Mouse (Mus musculus): Measurements from ENCODE around the gene A730061H03Rik.

The A730061H03Rik gene

DNA sequence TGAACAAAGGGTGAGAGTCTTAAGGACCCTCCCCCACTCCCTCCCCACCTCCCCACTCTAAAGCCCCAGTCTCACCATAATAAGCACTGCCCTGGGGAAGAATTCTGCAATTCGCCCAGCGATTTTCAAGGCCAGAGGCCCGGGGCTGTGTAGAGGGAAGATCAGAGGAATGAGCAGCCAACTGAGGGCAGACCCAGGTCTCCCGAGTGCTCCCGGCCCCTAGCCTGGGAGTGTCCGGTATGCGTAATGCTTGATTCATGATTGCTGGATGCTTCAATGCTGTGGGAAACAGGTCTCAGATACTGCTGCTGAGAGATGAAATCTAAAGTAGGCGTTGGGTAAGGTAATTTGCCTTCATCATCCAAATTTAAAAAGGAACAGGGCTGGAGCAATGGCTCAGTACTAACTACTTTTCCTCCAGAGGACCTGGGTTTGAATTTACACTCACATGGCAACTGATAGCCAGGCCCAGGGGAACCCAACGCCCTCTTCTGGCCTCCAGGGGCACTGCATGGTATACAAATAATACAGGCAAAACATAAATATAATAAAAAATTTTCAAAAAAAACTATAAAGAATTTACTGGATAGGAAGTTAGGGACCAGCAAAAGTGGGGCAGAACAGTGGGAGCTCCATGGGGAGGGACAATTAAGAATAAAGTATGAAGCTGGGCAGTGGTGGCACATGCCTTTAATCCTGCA lies 21.9 kb upstream of the A730061H03Rik start:
- no peak for DNase-seq (ENCODE audit: low read depth, low spot score)

DNA sequence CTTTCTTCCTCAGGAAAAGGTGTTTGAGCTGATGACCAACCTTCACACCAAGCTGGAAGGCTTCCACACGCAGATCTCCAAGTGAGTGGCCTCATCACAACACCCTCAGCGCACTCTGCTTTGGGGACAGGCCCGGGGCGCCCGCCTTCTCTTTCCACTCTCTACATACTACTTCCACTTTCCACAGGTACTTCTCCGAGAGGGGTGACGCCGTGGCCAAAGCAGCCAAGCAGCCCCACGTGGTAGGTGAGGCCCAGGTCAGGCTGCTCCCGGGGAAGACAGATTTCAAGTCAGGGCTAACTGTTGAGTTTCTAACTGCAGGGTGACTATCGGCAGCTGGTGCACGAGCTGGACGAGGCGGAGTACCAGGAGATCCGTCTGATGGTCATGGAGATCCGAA lies 20.5 kb upstream of the A730061H03Rik start:
- no peak for DNase-seq (ENCODE audit: low read depth, low spot score)

DNA sequence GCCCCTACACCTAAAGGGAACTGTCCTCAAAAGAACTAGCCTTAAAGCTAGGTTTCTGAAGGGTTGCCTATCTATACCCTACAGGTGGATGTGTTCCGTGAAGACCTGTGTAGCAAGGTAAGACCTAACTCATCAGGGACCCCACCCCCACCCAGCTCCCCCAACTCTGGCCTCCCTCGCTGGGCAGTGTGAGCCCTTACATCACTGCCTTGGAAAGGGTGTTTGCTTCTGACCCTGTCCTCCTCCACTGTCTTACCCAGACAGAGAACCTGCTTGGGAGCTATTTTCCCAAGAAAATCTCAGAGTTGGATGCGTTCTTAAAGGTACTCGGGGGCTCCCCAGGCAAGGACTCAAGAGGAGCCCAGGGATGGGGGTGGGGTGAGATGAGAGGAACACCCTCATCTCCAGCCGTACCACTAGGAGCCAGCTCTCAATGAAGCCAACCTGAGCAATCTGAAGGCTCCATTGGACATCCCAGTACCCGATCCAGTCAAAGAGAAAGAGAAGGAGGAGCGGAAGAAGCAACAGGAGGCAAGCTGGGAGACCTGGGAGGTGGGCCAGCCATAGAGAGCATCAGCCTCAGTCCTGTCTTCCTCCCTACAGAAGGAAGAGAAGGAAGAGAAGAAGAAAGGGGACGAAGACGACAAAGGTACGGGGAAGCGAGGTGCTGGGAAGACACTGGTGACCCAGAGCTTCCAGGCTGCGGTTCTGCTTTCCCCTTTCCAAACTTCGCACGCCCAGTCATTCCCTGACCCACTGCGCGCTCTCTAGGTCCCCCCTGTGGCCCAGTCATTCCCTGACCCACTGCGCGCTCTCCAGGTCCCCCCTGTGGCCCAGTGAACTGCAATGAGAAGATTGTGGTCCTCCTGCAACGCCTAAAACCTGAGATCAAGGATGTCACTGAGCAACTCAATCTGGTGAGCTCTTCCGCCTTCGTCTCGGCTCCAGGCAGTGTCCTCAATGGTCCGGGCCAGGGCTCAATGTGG lies 19.6 kb upstream of the A730061H03Rik start:
- DNase-seq (ENCODE audit: low read depth, low spot score), result no peak

DNA sequence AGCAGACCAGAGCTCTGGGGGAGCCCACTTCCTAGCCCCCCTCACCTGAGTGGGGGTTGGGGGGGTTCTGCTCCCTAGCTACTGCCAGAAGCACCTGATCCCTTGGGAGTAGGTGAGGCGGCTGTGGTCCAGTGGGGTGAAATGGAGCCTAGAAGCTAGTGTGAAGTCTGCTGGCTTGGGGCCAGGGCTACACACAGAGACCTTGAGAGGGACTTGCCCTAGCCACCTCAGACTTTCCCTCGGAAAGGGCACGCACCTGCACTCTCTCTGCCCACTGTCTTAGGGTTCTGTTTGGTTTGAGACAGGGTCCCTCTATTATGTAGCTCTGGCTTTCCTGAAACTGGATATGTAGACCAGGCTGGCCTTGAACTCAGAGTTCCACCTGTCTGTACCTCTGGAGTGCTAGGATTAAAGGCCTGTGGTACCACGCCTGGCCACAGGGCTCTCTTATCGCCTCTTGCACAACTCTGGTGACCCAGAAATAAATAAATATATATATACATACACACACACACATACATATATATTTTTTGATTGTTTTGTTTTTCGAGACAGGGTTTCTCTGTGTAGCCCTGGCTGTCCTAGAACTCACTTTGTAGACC lies 18.6 kb upstream of the A730061H03Rik start:
- no peak for DNase-seq (ENCODE audit: low read depth, low spot score)

DNA sequence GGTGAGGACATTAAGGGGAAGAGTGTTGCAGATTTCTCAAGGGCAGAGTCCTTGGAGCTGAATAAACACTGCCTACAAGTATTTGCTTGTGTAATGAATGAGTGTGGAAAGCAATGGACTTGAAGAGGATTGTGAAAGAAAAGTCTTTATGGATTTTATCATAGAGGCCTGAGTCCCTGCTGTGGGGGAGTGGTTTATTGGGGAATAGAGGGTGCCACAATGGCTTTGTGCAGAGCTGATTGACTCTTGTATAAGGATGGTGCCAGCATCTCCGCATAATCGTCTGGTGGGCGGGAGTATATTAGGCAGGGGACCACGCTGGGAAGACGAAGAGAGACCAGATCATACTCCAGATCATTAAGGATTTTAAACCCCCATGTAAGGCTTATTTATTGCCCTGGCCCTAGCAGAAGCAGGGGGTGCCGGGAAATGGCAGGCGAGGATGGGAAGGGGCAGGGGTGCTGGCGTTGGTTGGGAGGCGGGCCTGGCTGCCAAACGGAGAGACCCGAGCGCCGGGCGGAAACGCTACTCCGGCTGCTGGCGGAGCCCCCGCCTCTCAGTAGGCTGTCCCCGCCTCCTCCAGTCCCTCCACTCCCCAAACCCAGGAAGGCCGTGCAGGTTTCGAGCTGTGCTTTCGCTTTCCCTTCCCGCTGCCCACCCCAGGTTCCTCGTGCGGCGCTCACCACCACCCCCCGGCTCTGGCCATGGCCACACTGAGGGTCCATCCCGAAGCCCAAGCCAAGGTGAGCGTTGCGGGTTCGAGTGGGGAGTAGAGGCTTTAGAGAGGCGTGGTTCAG lies 17.9 kb upstream of the A730061H03Rik start, which contains the start of gene Psme1:
TSS of gene Psme1 (plus strand) at position 253 of the 797 bp plus-strand sequence.
- DNase-seq (ENCODE audit: low read depth, low spot score), result no peak

DNA sequence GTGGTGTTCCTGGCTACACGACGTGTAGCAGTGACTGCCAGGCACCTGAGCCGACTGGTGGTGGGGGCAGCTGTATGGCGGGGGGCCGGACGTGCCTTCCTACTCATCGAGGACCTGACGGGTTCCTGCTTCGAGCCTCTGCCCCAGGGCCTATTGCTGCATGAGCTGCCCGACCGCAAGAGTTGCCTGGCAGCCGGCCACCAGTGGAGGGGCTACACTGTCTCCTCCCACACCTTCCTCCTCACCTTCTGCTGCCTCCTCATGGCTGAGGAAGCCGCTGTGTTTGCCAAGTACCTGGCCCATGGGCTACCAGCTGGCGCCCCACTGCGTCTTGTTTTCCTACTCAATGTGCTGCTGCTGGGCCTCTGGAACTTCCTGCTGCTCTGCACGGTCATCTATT lies 16.2 kb upstream of the A730061H03Rik start:
- DNase-seq (ENCODE audit: low read depth, low spot score), result no peak

DNA sequence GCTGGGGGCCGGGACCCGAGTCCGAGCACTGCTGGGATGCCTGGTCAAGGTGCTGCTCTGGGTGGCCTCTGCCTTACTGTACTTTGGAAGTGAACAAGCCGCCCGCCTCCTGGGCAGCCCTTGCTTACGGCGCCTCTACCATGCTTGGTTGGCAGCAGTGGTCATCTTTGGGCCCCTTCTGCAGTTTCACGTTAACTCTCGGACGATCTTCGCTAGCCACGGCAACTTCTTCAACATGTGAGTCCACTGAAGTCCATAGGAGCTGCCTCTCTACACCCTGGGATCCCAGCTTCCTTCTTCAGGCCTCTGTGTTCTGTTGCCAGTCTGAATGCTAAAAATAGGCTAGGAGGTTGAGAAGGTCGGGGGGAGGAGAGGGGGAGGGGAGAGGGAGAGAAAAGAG lies 15.5 kb upstream of the A730061H03Rik start:
- DNase-seq (ENCODE audit: low read depth, low spot score), result no peak

DNA sequence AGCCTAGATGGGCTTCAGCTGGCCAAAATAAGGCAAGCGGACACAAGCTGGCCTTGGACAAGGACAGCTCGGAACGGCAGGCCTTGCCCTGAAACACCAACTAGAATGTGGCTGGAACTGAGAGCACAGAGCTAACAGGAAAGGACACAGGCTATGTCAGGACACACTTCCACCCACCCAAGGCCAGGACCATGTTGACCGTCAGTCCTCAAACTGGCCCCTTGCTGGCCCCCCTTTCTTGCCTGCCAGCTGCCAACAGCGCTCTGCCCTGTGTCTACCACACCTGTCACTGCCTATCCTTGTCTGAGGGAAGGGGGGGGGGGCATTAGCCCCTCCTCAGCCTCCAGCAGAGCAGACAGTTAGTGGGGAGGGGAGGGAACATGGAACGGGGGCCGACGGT lies 15.1 kb upstream of the A730061H03Rik start, which contains the start of gene Fitm1:
TSS of gene Fitm1 (plus strand) at position 316 of the 400 bp plus-strand sequence.
- no peak for DNase-seq (ENCODE audit: low read depth, low spot score)

DNA sequence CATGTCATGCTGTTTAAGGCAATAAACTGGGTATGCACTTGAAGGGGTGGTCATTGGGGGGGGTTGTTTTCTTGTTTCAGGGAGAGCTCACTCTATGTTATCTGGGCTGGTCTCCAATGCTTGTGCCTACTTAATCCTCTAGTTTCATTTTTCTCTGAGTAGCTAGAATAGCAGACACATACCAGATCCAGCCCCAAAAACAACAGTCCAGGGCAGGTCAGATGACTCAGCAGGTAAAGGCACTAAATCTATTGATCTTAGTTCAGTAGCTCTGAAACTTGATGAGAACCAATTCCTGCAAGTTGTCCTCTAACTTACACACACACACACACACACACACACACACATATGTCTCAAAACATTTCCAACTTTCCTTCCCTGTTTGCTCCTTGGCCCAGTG lies 11.6 kb upstream of the A730061H03Rik start:
- DNase-seq (ENCODE audit: low read depth, low spot score), result no peak

DNA sequence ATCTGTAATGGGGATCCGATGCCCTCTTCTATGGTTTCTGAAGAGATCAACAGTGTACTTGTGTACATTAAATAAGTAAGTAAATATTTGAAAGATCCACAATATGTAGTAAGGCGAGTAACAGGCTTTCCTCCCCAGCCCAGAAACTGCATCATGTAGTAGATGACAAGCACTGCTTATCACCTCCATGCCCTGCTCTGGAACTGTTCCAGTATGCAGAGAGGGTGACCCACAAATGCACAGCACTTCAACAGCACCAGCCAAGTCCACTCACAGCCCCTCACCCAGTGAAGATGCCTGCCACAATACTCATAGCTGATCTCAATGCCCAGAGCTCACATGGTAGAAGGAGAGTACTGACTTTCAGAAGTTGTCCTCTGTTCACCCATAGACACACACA lies 10.4 kb upstream of the A730061H03Rik start:
- DNase-seq (ENCODE audit: low read depth, low spot score), result no peak

DNA sequence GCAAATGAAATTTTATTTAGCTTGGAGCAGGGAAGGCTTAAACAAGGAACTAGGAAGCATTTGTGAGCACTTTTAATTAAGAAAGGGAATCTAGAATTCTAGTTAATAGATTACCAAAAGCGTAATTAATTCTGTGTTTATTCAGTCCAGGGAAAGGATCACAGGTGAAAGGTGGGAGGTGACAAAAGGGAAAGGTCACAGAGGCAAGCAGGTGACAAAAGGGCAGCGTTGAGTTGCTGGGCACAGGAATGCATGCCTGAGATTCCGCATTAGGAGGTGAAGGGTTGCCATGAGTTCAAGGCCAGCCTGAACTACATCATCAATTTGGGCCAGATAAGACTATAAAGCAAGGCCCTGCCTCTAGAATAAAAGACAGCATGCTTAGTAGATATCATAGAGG lies 7.3 kb upstream of the A730061H03Rik start:
- DNase-seq (ENCODE audit: low read depth, low spot score), result no peak

DNA sequence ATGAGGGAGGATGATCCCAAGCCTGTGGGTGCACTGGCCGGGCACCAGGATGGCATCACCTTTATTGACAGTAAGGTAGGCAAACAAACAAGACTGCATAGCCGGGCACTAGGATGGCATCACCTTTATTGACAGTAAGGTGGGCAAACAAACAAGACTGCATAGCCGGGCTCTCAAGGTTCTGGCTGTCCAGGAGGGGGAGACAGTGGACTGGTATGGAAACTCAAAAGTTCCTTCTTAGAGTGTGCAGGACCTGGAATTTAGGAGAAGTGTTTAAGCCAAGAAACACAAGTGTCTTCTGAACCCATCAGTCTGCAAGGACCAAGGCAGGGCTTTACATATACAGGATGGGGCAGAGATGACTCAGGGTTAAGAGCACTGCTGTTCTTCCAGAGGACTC lies 5.5 kb upstream of the A730061H03Rik start:
- no peak for DNase-seq (ENCODE audit: low read depth, low spot score)

DNA sequence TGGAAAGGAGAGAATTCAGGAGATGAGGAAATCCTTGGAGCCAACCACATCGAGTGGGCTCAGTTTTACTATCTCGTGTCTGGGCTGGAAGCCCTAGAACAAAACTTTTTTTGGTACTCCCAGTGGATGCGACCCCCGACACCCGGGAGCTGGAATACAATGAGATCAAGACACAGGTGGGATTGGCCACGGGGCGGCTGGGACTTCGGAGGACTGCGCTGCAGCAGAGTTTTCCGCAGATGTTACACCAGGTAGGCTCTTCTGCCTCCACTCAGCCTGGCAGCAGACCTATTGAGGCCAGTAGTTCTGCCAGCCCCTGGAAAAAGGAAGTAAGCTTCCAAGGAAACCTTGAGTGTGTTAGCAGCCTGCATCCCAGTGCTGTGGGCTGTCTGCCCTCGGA lies 3.0 kb upstream of the A730061H03Rik start:
- no peak for DNase-seq (ENCODE audit: low read depth, low spot score)

DNA sequence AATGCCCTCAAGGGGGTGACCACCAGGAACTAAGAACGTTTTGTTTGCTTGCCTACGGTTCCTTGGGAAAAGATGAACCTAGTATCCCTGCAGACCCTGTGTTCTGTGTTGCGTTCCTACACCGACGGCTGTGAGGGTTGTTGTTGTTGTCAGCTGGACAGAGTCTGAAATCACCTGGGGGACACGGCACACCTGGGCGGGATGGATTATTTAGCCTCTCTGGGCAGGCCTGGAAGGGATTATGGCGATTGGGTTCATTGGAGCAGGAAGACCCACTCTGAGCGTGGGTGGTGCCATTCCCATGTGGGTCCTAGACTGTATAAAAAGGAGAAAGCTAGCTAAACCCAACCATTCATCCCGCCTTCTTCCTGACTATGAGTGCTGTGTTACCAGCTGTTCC lies 1.7 kb upstream of the A730061H03Rik start:
- DNase-seq (ENCODE audit: low read depth, low spot score), result no peak

DNA sequence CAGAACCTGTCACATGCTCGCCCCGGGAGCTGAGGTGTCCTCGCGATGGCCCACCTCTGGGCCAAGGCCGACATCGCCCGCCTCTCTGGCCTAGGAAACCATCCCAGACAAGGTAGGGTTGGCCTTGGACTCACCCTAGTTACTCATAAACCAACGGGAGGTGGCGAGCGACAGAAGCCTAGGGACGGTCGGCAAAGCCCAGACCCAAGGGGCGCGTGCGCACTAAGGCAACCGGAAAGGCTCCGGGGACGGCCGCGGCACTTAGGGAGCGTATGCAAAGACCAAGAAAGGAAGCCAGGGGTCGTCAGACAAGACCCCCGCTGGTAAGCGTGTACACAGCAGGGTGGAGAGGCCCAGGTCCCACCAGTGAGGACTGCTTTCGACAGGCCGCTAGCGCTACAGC lies 406 bp downstream of the A730061H03Rik start, which contains the start of gene Dcaf11:
TSS of gene Dcaf11 (plus strand) at position 208 of the 403 bp plus-strand sequence.
- peak; percentile 82 for DNase-seq (ENCODE audit: low read depth, low spot score)

DNA sequence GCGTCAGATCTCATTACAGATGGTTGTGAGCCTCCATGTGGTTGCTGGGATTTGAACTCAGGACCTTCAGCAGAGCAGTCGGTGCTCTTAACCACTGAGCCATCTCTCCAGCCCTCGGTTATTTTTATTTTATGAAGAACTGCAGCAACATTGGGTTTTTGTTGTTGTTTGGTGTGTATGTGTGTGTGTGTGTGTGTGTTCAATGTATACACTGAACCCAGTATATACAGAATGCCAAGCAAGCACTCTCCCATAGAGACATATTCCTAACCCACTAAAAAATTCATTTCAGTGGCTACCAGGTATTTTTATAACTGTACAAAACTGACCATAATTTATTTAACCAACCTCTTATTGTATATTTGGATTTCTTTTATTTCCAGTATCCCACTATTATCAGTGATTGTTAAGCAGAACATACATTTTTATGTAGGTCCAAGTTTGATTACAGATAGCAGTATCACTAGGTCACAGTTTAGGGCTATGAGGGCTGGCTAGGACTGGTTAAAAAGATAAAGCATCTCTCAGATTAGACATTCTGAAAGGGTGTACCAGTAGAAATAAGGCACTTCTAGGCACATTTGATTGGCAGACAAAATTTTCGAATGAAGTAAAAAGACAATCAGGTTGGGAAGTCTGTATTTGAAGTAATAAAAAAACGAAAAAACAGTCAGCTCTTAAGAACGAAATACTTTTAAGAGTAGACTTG lies 1.3 kb downstream of the A730061H03Rik start:
- peak; percentile 58 for DNase-seq (ENCODE audit: low read depth, low spot score)

DNA sequence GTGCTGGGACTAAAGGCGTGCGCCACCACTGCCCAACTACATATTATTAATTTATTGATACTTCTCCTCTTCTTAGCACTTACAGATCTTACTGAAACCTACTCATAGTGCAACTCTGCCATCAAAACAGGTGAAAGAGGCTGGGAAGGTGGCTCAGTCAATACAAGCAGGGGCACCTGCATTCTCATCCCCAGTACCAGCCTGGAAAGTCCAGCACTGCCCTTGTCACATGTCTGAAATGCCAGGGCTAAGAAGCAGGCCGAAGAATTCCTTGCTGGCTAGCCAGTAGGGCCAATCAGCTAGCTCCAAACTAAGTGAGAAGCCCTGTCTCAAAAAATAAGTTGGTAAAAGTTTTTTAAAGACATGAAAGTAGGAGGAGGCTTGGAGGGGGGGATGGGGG lies 2.6 kb downstream of the A730061H03Rik start:
- no peak for DNase-seq (ENCODE audit: low read depth, low spot score)

DNA sequence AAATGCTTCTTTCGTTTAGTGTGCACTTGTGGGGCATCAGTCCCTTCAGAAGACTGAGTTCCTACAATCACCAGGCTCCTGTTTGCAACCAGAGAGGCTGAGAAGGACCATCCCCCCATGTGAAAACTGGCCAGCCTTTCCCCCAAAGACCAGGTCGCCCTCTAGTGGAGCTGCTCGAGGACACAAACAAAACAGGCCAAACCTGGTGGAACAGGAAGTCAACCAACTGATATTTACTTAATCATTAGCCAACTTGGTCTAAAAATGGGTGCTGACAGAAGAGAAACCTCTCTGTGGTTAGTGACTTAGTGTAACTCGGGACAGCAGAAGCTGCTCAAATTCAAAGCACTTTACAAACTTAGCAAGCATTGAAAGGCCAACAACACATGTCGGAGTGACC lies 3.2 kb downstream of the A730061H03Rik start:
- peak; percentile 59 for DNase-seq (ENCODE audit: low read depth, low spot score)

DNA sequence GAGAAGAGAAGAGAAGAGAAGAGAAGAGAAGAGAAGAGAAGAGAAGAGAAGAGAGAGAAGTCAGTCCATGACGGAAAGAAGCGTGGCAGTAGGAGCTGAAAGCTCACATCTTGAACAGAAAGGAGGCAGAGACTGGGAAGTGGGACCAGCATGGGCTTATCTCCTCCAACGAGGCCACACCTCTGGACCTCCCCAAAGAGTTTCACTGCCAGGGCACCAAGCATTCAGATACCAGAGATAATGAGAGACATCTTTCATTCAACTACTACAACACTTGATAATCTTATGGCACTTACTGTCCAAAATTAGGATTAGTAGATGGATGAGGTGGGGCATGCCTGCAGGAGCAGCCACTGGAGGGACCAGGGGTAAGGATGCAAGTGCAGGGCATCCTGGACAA lies 4.4 kb downstream of the A730061H03Rik start:
- no peak for DNase-seq (ENCODE audit: low read depth, low spot score)

DNA sequence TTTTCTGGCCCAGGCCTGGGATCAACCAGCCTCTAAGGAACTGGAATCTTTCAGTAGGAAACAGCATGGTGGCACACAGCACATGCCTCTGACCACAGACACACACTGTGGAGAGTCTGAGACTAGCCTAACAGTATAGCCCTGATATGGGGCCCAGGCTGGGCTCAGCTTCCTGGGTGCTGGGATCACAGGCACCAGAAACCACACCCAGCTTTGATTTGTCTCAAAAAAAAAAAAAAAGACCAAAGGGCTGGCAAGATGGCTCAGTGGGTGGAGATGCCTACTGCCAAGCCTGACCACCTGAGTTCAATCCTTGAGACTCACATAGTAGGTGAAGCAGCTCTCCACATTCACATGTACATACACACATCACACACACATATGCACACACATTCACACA lies 5.6 kb downstream of the A730061H03Rik start:
- no peak for DNase-seq (ENCODE audit: low read depth, low spot score)

DNA sequence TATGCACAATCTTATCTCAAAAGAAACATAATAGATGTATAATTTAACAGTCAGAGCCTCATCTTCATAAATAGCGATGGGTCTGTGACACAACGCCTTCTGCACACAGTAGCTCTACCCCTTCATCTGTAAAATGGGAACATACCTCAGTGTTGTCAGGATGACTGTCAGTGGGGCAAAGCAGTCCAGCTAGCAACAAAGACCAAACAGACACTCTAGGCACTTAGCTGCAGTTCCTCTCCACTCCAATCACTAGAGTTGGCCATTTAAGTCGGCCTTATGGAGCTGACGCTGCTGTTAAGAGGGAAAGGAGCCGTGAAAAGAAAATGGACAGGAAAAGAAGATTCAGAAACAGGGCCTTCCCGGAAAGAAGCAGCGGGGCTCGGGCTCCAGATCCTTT lies 8.4 kb downstream of the A730061H03Rik start:
- DNase-seq (ENCODE audit: low read depth, low spot score), result no peak
